Mouse (Mus musculus): ENCODE measurements at regions not wholly inside any gene's neighbourhood (a gene's known extent, or its start where the extent isn't known, plus 50 kb on each side); places are given as distances from the start of the nearest gene placed in this dataset.
A peak's percentile ranks its signal among the peaks of the same experiment; 100 is the strongest.
"Not testable (repeated sequence)": the region's sequence is repeated elsewhere in the genome, so short reads cannot be mapped to it uniquely, and the experiment has no call there.

- no peak for DNase-seq (ENCODE audit: extremely low spot score, low spot score)
Observed at GRCm38 (mm10) chr6:24384193-24384888, 130.5 kb downstream of the Iqub start.

GRCm38 (mm10) chr6:24379859-24380258 lies 135.0 kb downstream of the Iqub start:
- no peak for DNase-seq (ENCODE audit: extremely low spot score, low spot score)

- no peak for DNase-seq (ENCODE audit: extremely low spot score, low spot score)
Observed at GRCm38 (mm10) chr6:24376728-24377127, 138.1 kb downstream of the Iqub start.

GRCm38 (mm10) chr6:24373161-24373560 lies 141.7 kb downstream of the Iqub start:
- DNase-seq (ENCODE audit: extremely low spot score, low spot score), result no peak

GRCm38 (mm10) chr6:24371680-24372079 lies 143.2 kb downstream of the Iqub start:
- no peak for DNase-seq (ENCODE audit: extremely low spot score, low spot score)

GRCm38 (mm10) chr6:24350882-24351281 lies 164.0 kb downstream of the Iqub start:
- peak; percentile 23 for DNase-seq (ENCODE audit: extremely low spot score, low spot score)

- no peak for DNase-seq (ENCODE audit: extremely low spot score, low spot score)
Observed at GRCm38 (mm10) chr6:24348481-24349062, 166.3 kb downstream of the Iqub start.

- DNase-seq (ENCODE audit: extremely low spot score, low spot score), result peak; percentile 35
Observed at GRCm38 (mm10) chr6:24347745-24348480, 167.0 kb downstream of the Iqub start.

- no peak for DNase-seq (ENCODE audit: extremely low spot score, low spot score)
Observed at GRCm38 (mm10) chr6:24342471-24342870, 172.4 kb downstream of the Iqub start.

GRCm38 (mm10) chr6:24342056-24342455 lies 172.8 kb downstream of the Iqub start:
- no peak for DNase-seq (ENCODE audit: extremely low spot score, low spot score)

- not testable (repeated sequence) for DNase-seq (ENCODE audit: extremely low spot score, low spot score)
Observed at GRCm38 (mm10) chr6:24340107-24340506, 172.2 kb upstream of the Slc13a1 start.

GRCm38 (mm10) chr6:24325215-24325614 lies 157.3 kb upstream of the Slc13a1 start:
- no peak for DNase-seq (ENCODE audit: extremely low spot score, low spot score)

GRCm38 (mm10) chr6:24324718-24325117 lies 156.8 kb upstream of the Slc13a1 start:
- DNase-seq (ENCODE audit: extremely low spot score, low spot score), result no peak

- no peak for DNase-seq (ENCODE audit: extremely low spot score, low spot score)
Observed at GRCm38 (mm10) chr6:24322371-24322770, 154.5 kb upstream of the Slc13a1 start.

- DNase-seq (ENCODE audit: extremely low spot score, low spot score), result no peak
Observed at GRCm38 (mm10) chr6:24318862-24319261, 151.0 kb upstream of the Slc13a1 start.

- DNase-seq (ENCODE audit: extremely low spot score, low spot score), result no peak
Observed at GRCm38 (mm10) chr6:24310675-24311074, 142.8 kb upstream of the Slc13a1 start.

- DNase-seq (ENCODE audit: extremely low spot score, low spot score), result no peak
Observed at GRCm38 (mm10) chr6:24309810-24310209, 141.9 kb upstream of the Slc13a1 start.

- DNase-seq (ENCODE audit: extremely low spot score, low spot score), result no peak
Observed at GRCm38 (mm10) chr6:24301681-24302080, 133.8 kb upstream of the Slc13a1 start.

- DNase-seq (ENCODE audit: extremely low spot score, low spot score), result no peak
Observed at GRCm38 (mm10) chr6:24301146-24301545, 133.3 kb upstream of the Slc13a1 start.

GRCm38 (mm10) chr6:24298562-24299212 lies 130.8 kb upstream of the Slc13a1 start:
- no peak for DNase-seq (ENCODE audit: extremely low spot score, low spot score)

GRCm38 (mm10) chr6:24288757-24289156 lies 120.9 kb upstream of the Slc13a1 start:
- not testable (repeated sequence) for DNase-seq (ENCODE audit: extremely low spot score, low spot score)

GRCm38 (mm10) chr6:24272821-24273220 lies 104.9 kb upstream of the Slc13a1 start:
- no peak for DNase-seq (ENCODE audit: extremely low spot score, low spot score)
